Mouse (Mus musculus): ENCODE measurements around the gene Vac14. TPM values are rescaled to one million over a fixed set of nuclear protein-coding genes. Genes with fewer than 3 reads are reported as not detected.
A peak's percentile ranks its signal among the peaks of the same experiment; 100 is the strongest.

Gene Vac14
- total RNA-seq, 2 experiments from 2014 or later: 22.8 to 23.4 TPM

- Histone ChIP-seq H3K27ac (no peak overlapping the region), H3K4me3 (no peak overlapping the region)
- TF ChIP-seq CTCF (conservative IDR thresholded peaks at IDR 0.05): no peak
- DNase-seq (ENCODE audit: low spot score in 2 of 2): no peak
Measured at GRCm38 (mm10) chr8:110731346-110731859, 113.0 kb downstream of the Vac14 start.

- no peak for DNase-seq (ENCODE audit: low spot score in 2 of 2)
- Histone ChIP-seq H3K27ac (no peak overlapping the region), H3K4me3 (no peak overlapping the region)
- TF ChIP-seq CTCF (conservative IDR thresholded peaks at IDR 0.05): no peak
Measured at GRCm38 (mm10) chr8:110733036-110733435, 114.7 kb downstream of the Vac14 start.

- Histone ChIP-seq H3K27ac (0 out of 2 replicates have a peak overlapping the region, but pooled peaks have one; percentile 36), H3K4me3 (no peak overlapping the region)
- no peak for DNase-seq (ENCODE audit: low spot score in 2 of 2)
- no peak for TF ChIP-seq CTCF (conservative IDR thresholded peaks at IDR 0.05)
Measured at GRCm38 (mm10) chr8:110738591-110739195, 120.3 kb downstream of the Vac14 start.

- TF ChIP-seq CTCF (conservative IDR thresholded peaks at IDR 0.05): no peak
- DNase-seq (ENCODE audit: low spot score in 2 of 2): no peak
- Histone ChIP-seq H3K27ac (no peak overlapping the region; the same call in 1 of the 2 replicates), H3K4me3 (no peak overlapping the region)
Measured at GRCm38 (mm10) chr8:110740629-110741175, 122.3 kb downstream of the Vac14 start.

GRCm38 (mm10) chr8:110741816-110742451 lies 123.5 kb downstream of the Vac14 start:
- Histone ChIP-seq H3K27ac (peak overlapping the region; percentile 10; the same call in 1 of the 2 replicates), H3K4me3 (no peak overlapping the region)
- no peak for TF ChIP-seq CTCF (conservative IDR thresholded peaks at IDR 0.05)
- DNase-seq (ENCODE audit: low spot score in 2 of 2): no peak

- no peak for TF ChIP-seq CTCF (conservative IDR thresholded peaks at IDR 0.05)
- no peak overlapping the region for H3K4me3 ChIP-seq
- no peak for DNase-seq (ENCODE audit: low spot score in 2 of 2)
- no peak overlapping the region for H3K27ac ChIP-seq
Measured at GRCm38 (mm10) chr8:110742452-110742818, 124.0 kb downstream of the Vac14 start.

GRCm38 (mm10) chr8:110745162-110745561 lies 126.8 kb downstream of the Vac14 start:
- H3K27ac ChIP-seq: no peak overlapping the region
- no peak for TF ChIP-seq CTCF (conservative IDR thresholded peaks at IDR 0.05)
- DNase-seq (ENCODE audit: low spot score in 2 of 2): no peak
- no peak overlapping the region for H3K4me3 ChIP-seq

- no peak overlapping the region for H3K27ac ChIP-seq
- TF ChIP-seq CTCF (conservative IDR thresholded peaks at IDR 0.05): no peak
- no peak overlapping the region for H3K4me3 ChIP-seq
- DNase-seq (ENCODE audit: low spot score in 2 of 2): no peak
Measured at GRCm38 (mm10) chr8:110746661-110747060, 128.3 kb downstream of the Vac14 start.

GRCm38 (mm10) chr8:110749500-110750170 lies 131.2 kb downstream of the Vac14 start:
- Histone ChIP-seq H3K4me3 (no peak overlapping the region), H3K27ac (no peak overlapping the region)
- peak in 1 of 2 experiments; percentile 83 for DNase-seq (ENCODE audit: low spot score in 2 of 2)
- peak; percentile 98 for TF ChIP-seq CTCF (conservative IDR thresholded peaks at IDR 0.05)

- Histone ChIP-seq H3K4me3 (no peak overlapping the region), H3K27ac (no peak overlapping the region)
- no peak for DNase-seq (ENCODE audit: low spot score in 2 of 2)
- no peak for TF ChIP-seq CTCF (conservative IDR thresholded peaks at IDR 0.05)
Measured at GRCm38 (mm10) chr8:110750269-110750668, 131.9 kb downstream of the Vac14 start.

- Histone ChIP-seq H3K4me3 (no peak overlapping the region), H3K27ac (no peak overlapping the region)
- no peak for TF ChIP-seq CTCF (conservative IDR thresholded peaks at IDR 0.05)
- DNase-seq (ENCODE audit: low spot score in 2 of 2): no peak
Measured at GRCm38 (mm10) chr8:110751490-110751889, 133.1 kb downstream of the Vac14 start.

GRCm38 (mm10) chr8:110754713-110755112 lies 136.3 kb downstream of the Vac14 start:
- Histone ChIP-seq H3K27ac (peak overlapping the region; percentile 90), H3K4me3 (peak overlapping the region; percentile 54)
- no peak for DNase-seq (ENCODE audit: low spot score in 2 of 2)
- TF ChIP-seq CTCF (conservative IDR thresholded peaks at IDR 0.05): no peak
